Mouse (Mus musculus): ENCODE data around the gene Cd300ld2.
"Not testable (repeated sequence)": the region's sequence is repeated elsewhere in the genome, so short reads cannot be mapped to it uniquely, and the experiment has no call there.

Cd300ld2 gene

GRCm38 (mm10) chr11:115016093-115016492, at the start of gene Cd300ld2:
TSS of gene Cd300ld2 (minus strand) at chr11:115016193.
- DNase-seq (ENCODE audit: low spot score in 2 of 2), result not testable (repeated sequence)

DNA sequence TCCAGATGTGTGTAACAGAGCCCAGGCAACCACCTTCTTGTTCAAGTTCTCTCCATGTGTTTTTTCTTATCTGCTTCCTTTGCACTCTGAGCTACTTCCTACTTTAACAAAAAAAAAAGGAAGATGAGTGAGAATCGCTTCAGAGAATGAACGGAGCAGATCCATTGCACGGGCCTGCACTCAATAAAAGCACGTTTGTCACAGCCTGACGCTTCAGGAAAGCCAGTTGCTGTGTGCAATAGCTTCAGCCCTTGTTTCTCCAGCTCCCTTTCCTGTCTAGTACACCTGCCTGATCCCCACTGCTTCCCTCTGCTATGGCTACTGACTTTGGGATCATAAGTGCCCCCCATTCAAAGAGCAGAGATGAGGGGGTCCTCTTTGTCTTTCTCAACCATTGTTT, 46.1 kb upstream of the Cd300ld2 start, which contains the start of gene Cd300e:
Gene Cd300e, minus strand, starts transcription at position 101 of the 400 bp plus-strand sequence.
- no peak for DNase-seq (ENCODE audit: low spot score in 2 of 2)

GRCm38 (mm10) chr11:115059797-115060196, 43.8 kb upstream of the Cd300ld2 start:
- no peak for DNase-seq (ENCODE audit: low spot score in 2 of 2)

DNA sequence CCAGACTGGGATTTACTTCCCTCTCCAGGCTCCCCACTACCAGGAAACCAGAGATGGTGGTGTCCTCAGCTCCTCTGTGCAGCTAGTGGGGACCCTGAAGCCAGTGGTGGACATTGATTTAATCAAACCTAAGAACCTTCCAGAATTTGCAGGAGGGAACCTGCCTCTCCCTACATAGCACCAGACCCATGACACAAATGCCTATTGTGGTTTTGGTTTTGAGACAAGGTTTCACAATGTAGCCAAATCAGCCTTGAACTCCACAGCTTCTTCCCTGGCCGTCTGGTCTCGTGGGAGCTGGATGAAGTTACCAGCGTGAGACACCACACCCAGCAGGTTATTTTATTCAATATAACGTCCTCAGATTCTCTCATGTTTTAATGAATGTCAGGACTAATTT, 42.7 kb upstream of the Cd300ld2 start:
- DNase-seq (ENCODE audit: low spot score in 2 of 2), result no peak

GRCm38 (mm10) chr11:115054537-115054936, 38.5 kb upstream of the Cd300ld2 start:
- no peak for DNase-seq (ENCODE audit: low spot score in 2 of 2)

DNA sequence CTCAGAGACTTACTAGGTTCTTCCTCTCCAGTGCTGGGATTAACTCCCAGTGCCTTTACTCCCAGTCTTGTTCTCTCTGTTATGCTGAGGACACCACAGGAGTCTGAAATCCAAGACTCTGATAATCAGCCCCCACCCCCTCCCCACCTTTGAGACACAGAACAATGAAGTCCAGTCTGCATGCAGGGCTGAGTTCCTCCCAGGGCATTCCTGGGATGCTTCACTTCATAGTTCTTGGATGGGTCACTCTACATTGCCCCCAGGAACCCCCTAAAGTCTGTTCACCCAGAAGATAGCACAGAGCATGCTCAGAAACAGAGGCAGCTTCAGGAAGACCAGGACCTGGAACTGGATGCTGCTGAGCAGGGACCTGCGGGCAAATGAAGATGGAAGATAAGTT, 37.0 kb upstream of the Cd300ld2 start:
- DNase-seq (ENCODE audit: low spot score in 2 of 2), result no peak

GRCm38 (mm10) chr11:115052206-115052605, 36.2 kb upstream of the Cd300ld2 start:
- DNase-seq (ENCODE audit: low spot score in 2 of 2), result no peak

GRCm38 (mm10) chr11:115049282-115049895, 33.4 kb upstream of the Cd300ld2 start:
- DNase-seq (ENCODE audit: low spot score in 2 of 2), result peak in 1 of 2 experiments; percentile 8

GRCm38 (mm10) chr11:115048259-115048658, 32.3 kb upstream of the Cd300ld2 start, which contains the start of gene Cd300ld3:
TSS of gene Cd300ld3 (minus strand) at chr11:115048409.
- no peak for DNase-seq (ENCODE audit: low spot score in 2 of 2)

DNA sequence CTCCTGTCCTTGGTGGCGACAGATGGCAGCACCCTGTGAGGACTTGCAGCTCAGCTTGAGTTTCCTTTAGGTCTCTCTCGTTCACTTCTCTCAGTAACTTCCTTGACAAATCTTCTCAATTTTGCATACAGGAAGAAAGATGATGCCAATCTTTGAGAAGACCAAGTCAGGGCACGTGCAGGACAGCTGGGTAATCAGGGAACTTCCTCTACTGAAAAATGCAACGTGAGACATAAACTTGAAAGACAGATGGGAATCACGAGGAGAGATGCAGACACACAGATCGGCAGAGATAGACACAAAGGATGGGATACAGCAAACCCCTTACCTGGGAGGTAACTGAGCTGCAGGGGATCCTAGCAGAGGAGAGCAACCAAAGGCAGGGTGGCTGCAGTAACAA, 21.7 kb upstream of the Cd300ld2 start, which contains the start of gene Cd300ld5:
Gene Cd300ld5, minus strand, starts transcription at position 101 of the 400 bp plus-strand sequence.
- not testable (repeated sequence) for DNase-seq (ENCODE audit: low spot score in 2 of 2)

GRCm38 (mm10) chr11:115026912-115027311, 10.9 kb upstream of the Cd300ld2 start, which contains the start of gene Cd300ld4:
TSS of gene Cd300ld4 (minus strand) at chr11:115027012.
- DNase-seq (ENCODE audit: low spot score in 2 of 2), result not testable (repeated sequence)

DNA sequence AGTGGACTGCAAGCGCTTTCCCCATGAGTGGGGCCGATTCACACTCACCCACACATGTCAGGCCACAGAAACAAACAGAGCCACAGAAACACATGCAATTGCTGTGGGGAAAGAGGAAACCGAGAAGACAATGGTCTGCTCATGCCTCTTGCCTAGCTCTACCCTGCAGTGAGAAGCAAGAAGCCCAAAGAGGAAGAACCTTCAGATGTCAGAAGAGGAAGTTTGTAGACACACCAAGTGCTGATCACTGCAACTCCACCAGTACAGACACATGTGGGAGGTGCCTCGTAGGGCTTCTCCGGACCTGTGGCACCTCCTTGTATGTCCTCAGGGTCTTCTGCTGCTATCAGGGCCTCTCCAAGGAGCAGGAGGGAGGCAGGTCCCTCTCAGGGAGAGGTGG, 11.9 kb downstream of the Cd300ld2 start:
- no peak for DNase-seq (ENCODE audit: low spot score in 2 of 2)

- no peak for DNase-seq (ENCODE audit: low spot score in 2 of 2)
These were observed 14.4 kb downstream of the Cd300ld2 start, which contains the start of gene Cd300c2 for GRCm38 (mm10) chr11:115001474-115002040. TSS of gene Cd300c2 (minus strand) at chr11:115001880.

DNA sequence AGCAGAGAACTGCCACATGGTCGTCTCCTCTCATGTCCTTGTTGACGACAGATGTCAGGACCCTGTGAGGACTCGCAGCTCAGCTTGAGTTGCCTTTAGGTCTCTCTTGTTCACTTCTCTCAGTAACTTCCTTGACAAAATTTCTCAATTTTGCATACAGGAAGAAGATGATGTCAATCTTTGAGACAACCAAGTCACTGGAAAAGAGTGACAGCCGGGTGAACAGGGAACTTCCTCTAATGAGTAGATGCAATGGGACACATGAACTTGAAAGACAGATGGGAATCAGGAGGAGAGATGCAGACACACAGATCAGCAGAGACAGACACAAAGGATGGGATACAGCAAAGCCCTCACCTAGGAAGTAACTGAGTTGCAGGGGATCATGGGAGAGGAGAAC, 26.2 kb downstream of the Cd300ld2 start, which contains the start of gene Cd300ld:
Gene Cd300ld, minus strand, starts transcription at position 130 of the 400 bp plus-strand sequence.
- no peak for DNase-seq (ENCODE audit: low spot score in 2 of 2)

- no peak for DNase-seq (ENCODE audit: low spot score in 2 of 2)
These were observed 34.1 kb downstream of the Cd300ld2 start for GRCm38 (mm10) chr11:114981866-114982265.

GRCm38 (mm10) chr11:114972726-114973125, 43.3 kb downstream of the Cd300ld2 start:
- no peak for DNase-seq (ENCODE audit: low spot score in 2 of 2)

DNA sequence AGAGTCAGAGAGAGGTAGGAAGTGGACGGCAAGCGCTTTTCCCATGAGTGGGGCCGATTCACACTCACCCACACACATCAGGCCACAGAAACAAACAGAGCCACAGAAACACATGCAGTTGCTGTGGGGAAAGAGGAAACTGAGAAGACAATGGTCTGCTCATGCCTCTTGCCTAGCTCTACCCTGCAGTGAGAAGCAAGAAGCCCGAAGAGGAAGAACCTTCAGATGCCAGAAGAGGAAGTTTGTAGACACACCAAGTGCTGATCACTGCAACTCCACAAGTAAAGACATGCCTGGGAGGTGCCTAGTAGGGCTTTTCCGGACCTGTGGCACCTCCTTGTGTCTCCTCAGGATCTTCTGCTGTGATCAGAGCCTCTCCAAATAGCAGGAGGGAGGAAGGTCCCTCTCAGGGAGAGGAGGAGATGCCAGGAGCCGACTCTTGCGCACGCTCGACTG, 47.2 kb downstream of the Cd300ld2 start, which contains the start of gene Cd300c:
Gene Cd300c, minus strand, starts transcription at position 406 of the 456 bp plus-strand sequence.
- DNase-seq (ENCODE audit: low spot score in 2 of 2), result no peak

DNA sequence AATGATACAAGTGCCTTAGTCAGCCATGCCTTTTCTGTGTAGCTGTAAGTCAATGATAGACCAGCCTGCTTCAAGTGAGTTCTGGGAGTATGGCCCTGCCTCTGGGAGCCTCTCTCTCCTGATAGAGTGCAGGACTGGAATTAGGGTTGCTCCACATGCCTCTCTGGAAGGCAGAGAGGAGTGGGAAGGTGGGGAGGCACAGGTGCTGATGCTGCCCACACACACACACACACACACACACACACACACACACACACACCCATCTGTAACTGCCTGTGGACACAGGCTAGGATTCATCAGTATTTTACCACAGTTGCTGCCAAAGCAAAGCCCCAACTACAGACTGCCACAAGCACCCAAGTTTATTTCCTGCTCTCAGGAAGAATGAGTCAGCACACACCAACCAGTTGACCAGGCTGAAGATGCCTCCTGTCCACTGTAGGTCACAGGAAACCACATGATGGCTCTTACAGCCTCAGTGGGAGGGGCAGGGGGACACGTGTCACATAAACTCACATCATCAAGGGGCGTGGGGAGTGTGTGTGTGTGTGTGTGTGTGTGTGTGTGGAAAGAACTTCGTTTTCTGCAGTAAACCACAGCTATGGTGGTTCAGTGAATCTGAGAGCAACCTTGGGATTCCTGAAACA, 50.7 kb downstream of the Cd300ld2 start:
- no peak for DNase-seq (ENCODE audit: low spot score in 2 of 2)

DNA sequence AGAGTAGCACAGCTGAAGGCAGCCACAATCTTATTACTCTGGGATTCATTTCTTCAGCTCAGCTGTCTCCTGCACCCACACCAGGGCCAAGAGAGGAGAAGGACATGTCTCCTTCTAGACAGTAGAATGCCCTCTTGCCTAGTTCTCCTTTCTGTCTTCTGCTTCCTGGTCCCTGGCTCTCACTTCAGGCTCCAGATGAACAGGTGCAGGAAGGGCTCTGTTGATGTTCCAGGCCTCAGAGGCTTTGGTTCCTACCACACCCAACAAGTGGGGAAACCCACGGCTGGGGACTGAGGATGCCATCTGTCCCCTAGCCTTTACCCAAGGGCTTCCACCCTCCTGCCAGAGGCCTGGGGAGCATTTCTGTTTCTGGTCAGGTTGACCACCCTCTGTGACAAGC, 55.6 kb downstream of the Cd300ld2 start:
- no peak for DNase-seq (ENCODE audit: low spot score in 2 of 2)

All from frontal cortex, postnatal 14 days (tissue).